Mouse (Mus musculus): ENCODE data around the gene Gm4498.
"Not testable (repeated sequence)": the region's sequence is repeated elsewhere in the genome, so short reads cannot be mapped to it uniquely, and the experiment has no call there.

Gene Gm4498

GRCm38 (mm10) chr7:20233728-20234127 lies at the start of gene Gm4498:
Gene Gm4498 (minus strand): TSS chr7:20233828.
- DNase-seq (ENCODE audit: low spot score), result not testable (repeated sequence)

GRCm38 (mm10) chr7:20262734-20263133 lies 29.1 kb upstream of the Gm4498 start, which contains the start of gene Gm5890:
Gene Gm5890 (minus strand): TSS chr7:20262834.
- DNase-seq (ENCODE audit: low spot score), result not testable (repeated sequence)

GRCm38 (mm10) chr7:20205507-20205906 lies 28.1 kb downstream of the Gm4498 start, which contains the start of gene Gm6164:
Gene Gm6164 (minus strand): TSS chr7:20205607.
- not testable (repeated sequence) for DNase-seq (ENCODE audit: low spot score)

- DNase-seq (ENCODE audit: low spot score), result not testable (repeated sequence)
These were observed 40.2 kb downstream of the Gm4498 start, which contains the start of gene Vmn1r95 for GRCm38 (mm10) chr7:20193410-20193809. Gene Vmn1r95 (plus strand): TSS chr7:20193710.
